Mouse (Mus musculus): ENCODE results near the gene Poldip2.

DNA sequence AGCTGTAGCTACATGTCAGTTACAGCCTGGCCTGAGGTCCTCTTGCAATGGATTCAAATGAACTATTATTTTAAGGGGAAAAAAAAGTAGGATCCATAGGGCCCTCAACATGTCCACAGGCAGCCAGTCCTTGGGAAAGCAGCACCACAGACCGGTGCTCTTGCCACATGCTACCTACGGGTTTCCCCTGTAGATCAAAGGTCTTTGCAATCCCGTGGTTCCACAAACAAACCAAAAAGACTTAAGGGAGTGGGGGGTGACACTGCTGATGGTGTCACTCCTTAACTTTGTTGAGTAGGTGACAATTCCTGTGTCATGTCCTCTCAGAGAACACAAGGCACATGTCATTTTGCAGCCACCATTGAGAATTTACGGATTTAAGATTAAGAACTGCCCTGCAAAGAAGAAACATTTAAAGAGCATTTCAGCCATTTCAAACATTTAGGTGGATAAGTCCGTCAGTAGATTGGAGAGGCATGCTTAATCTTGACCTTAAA is 37.5 kb downstream of the Poldip2 start:
- no peak for TF ChIP-seq CEBPB (IDR thresholded peaks at IDR 0.05; ENCODE audit: low read depth)
- no peak for TF ChIP-seq CTCF (IDR thresholded peaks at IDR 0.05; ENCODE audit: control insufficient read depth, insufficient read depth, insufficient read length)
- no peak for TF ChIP-seq MAX (IDR thresholded peaks at IDR 0.05)
- TF ChIP-seq USF1 (IDR thresholded peaks at IDR 0.05; ENCODE audit: low read depth), result no peak

Data from C2C12 (cell line).